Mouse (Mus musculus): ENCODE results near the gene Sbf2.
"Not testable (repeated sequence)": the region's sequence is repeated elsewhere in the genome, so short reads cannot be mapped to it uniquely, and the experiment has no call there.

The Sbf2 gene

DNA sequence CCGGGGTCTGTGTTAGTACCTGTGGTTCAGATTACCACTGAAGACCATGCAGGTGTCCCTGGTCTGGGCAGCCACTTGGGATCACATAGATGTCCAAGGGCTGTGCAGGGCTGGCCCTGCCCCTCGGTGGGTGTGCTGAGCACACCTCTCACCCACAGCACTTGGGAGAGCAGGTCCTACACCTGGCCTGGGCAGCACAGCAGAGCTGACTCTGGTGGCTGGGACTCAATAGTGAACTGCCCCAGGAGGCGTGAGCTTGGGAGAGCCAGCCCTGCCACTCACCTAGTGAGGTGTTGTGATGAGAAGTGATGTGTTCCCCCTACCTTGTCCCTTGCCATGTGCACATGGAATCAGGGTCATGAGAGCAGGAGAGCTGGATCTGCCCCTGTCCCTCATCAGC, 31.0 kb downstream of the Sbf2 start:
- no peak for DNase-seq (ENCODE audit: low spot score in 2 of 2)

DNA sequence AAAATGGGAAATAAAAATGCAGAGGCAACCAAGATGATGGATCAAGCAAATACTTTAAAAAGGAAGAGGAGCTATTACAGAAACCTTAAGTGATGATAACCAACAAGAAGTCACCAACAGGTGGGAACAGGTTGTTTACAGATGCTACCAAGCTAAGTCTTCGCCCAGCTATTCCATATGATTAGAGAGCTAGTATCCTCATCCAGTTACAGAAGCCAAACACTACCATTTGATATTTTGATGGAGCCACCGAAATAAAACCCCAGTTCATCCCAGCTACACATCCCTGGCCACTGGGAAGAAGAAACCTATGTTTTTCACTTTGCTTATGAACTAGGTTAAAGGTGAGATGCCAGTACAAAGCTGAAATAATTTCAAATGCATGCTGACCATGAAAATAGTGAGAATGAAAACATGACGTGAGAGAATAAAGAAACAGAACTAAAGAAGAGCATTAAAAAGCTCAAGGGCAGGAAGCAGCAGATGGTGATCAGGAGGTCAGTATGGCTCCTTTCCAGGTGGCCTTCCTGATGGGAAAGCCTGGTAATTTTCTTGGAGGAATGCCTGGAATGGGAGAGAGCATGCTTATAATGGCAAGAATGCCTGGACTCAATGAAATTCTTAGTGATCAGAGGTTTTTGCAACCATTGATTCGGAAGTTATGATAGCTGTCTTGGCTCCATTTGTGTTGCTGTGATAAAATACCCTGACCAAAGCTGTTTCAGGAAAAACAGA, 48.7 kb downstream of the Sbf2 start:
- peak; percentile 34 to 45 for DNase-seq (ENCODE audit: low spot score in 2 of 2)

DNA sequence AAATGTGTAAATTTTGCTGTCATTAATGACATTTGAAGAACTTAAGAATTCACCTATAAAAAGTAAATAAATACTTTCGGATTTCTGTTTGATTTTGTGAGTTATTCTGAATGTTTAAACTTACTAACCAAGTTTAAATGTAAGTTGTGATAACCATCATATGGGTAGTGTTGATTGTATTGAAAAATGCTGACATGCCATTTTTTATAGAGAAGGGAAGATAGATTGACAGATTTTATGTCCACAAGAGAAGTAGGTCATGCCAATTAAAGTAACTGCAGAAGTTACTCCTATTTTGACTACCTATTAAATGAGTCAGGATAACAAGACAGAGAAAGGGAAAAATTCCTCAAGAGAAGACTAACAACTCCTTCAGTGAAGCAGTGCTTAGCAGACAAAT, 53.1 kb downstream of the Sbf2 start:
- no peak for DNase-seq (ENCODE audit: low spot score in 2 of 2)

DNA sequence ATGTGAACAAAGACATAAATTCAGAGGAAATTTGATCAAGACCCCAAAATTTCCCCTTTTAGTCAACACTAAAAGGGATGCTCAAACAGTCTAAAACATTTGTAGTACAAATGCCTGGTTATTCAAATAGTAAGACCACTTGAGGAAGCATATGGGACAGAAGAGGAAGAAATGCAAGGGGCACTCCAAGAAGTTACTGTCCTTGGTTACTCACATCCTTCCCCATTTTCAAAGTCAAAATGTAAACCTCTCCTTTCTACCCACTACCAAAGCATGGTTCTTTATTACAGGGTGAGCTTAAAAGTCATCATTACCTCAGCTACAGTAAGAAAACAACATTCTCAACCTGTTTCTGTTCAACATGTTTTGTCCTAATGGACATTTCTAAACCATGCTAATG, 57.7 kb downstream of the Sbf2 start:
- no peak for DNase-seq (ENCODE audit: low spot score in 2 of 2)

GRCm38 (mm10) chr7:110556221-110556620, 58.5 kb downstream of the Sbf2 start:
- no peak for DNase-seq (ENCODE audit: low spot score in 2 of 2)

DNA sequence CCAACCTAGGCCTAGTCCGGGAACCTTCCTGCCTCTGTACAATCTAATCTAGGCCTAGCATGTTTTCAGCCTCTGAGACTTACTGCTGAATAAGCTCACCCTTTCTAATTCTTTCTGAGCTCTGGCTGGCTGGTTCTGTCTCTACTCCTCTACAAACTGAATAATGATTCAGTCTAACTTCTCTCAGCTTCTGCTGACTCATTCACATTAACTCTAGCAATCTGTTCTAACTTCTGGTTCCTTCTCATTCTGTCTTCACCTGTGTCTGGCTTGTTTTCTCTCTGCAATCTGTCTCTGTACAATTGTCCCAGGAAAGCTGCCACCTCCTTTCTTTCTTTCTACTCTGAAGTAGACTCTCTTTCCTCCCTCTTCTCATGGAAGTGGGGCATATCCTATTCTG, 59.5 kb downstream of the Sbf2 start:
- no peak for DNase-seq (ENCODE audit: low spot score in 2 of 2)

DNA sequence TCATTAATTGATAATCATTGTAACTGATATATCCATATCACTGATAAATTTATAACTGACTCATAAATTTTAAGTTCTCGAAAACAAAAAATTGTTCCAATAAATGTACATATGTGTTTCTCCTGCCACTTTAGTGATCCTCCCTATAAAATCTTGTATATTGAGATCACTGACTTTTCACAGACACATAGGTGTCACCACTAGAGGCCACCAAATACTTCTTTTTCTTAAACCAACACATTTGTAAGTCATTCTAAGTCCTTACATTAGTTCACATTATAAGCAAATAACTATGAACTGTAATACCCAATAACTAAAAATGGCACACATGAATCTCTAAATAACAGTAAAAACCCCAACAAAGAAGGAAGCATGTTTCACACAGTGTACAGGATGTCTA, 66.5 kb downstream of the Sbf2 start:
- peak in 1 of 2 experiments; percentile 31 for DNase-seq (ENCODE audit: low spot score in 2 of 2)

DNA sequence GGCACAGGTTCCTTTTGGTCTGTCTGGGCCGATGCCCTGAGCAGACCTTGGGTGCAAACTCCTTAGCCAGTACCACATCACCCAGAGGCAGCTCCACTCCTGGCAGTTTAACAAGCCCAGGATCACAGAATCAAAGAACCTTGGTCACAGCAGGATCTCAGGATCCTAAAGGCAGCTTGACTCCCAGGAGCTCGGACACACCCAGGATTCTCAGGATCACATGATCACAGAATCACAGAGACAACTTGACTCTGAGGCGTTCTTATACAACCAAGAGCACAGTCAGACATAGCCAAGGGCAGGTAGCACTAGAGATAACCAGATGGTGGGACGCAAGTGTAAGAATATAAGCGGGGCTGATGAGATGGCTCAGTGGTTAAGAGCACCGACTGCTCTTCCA, 71.4 kb downstream of the Sbf2 start:
- no peak for DNase-seq (ENCODE audit: low spot score in 2 of 2)

DNA sequence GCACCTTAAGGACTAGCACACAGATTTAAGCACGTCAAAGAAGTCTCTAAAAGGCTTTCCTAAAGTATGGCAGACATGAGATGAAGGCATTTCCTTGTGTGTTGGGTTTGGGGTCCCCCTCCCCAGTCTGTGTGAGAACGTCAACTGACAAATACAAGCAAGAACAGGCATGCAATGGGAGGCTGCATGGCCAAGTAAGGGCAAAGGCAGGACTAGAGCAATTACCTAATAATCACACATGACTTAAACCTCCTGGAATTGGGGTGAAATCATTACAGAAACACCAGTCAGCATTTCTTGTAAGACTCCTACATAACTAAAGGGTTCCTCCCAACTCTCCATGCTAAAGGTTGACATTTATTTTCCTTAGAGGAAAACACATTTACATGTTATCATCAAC, 75.5 kb downstream of the Sbf2 start:
- no peak for DNase-seq (ENCODE audit: low spot score in 2 of 2)

DNA sequence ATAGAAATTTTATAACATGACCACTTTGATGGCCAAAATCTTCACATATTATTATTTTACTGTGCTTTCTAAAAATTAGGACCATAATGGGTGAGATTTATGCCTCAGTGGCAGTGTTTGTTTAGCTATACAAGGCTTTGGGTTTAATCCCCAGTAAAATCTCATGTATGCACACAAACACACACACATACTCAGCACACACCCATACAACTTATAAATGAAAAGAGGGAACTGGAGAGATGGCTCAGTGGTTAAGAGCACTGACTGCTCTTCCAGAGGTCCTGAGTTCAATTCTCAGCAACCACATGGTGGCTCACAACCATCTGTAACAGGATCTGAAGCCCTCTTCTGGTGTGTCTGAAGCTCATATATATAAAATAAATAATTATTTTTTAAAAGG, 84.4 kb downstream of the Sbf2 start:
- DNase-seq (ENCODE audit: low spot score in 2 of 2): not testable (repeated sequence)

GRCm38 (mm10) chr7:110525090-110525775, 89.5 kb downstream of the Sbf2 start:
- DNase-seq (ENCODE audit: low spot score in 2 of 2): no peak

DNA sequence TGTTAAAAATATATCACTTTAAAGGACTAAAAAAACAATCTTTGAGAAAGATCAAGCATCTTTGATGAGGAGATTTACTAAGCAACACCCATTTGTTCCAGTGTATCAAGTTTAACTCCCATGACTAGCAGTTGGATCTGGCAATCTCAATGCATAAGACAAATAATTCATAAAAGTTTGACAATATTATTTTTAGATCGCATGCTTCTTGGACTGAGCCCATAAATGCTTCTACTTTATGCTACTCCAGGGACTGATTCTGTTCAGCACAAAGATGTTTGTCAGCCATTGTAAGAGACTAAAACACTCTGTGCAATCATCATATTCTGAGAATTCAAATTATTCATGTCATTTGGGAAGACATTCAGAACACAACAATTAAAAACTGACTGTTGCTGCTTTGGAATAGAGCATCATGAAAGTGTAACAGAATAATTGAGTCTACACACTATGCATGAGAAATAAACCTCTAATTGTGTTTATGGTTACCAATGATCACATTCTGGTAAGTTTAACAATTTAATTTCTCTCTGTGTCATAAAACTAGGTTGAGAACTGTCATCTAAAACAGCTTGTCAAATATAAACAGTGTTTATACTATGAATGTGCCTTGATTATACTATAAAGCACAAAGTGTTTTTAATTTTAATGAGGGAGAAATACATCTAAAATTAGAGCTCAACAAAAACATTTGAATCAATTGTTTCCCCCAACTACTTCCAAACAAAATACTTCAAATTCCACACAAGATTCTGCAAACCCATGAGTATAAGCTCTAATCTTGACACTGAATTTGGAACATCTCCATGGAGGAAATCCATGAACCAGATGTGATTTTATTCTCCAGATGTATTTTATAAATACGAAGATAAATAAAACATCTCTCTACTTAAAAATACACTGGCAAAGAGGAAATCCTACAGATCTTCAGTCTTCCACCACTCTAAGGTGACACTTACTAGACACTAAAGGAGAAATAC, 98.2 kb downstream of the Sbf2 start:
- DNase-seq (ENCODE audit: low spot score in 2 of 2): peak in 1 of 2 experiments; percentile 31

GRCm38 (mm10) chr7:110514131-110514530, 100.6 kb downstream of the Sbf2 start:
- no peak for DNase-seq (ENCODE audit: low spot score in 2 of 2)

- DNase-seq (ENCODE audit: low spot score in 2 of 2): no peak
Observed at GRCm38 (mm10) chr7:110498653-110499052, 116.1 kb downstream of the Sbf2 start.

GRCm38 (mm10) chr7:110491038-110491437, 123.7 kb downstream of the Sbf2 start:
- DNase-seq (ENCODE audit: low spot score in 2 of 2): no peak

DNA sequence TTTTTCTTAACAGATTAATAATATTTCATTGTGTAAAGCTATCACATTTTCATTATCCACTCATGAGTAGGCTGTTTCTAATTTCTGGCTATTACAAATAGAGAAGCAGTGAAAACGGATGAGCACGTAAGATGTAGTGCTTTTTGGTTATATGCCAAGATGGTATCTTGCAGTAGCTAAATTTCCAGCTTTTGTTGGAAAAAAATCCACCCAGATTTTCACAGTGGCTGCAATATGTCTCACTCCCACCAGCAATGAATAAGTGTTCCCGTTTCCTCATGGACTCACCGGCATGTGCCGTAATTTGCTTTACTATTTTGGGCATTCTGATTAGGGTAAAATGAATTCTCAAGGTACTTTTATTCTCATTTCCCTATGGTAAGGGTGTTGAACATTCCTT, 129.7 kb downstream of the Sbf2 start:
- no peak for DNase-seq (ENCODE audit: low spot score in 2 of 2)

DNA sequence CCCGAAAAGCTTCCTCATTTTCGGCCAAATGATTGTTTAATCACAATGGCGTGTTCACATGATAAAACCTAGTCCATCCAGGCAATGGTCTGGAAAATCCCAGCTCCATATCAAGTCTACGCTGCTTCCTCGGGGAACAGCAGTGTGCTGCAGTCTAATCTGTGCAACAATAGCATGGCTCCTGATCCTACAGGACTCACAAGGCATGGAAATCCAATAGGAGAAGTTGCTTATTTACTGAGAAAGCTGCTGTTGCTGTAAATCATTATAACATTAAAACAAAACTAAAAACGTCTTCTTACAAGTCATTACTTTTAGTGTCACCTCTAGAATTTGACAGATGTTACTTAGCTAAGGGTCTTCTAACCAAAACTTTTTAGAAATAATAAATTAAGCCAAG, 143.7 kb downstream of the Sbf2 start:
- DNase-seq (ENCODE audit: low spot score in 2 of 2): peak; percentile 13 to 21

DNA sequence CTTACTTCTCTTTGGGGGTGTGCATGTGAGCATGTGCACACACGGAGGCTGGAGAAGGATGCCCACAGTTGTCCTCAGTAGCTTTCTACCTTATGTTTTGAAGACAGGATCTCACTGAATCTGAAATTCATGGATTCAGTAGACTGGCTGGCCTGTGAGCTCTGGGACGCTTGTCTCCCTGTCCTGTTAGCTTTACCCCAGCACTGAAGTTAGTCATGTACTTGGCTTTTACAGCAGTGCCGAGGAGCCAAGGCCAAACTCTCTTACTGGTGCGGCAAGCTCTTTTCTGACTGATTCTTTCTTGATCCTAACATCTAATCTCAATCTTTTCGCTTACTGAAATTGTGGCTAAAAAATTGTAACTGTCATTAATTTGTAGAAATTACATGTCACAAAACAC, 151.3 kb downstream of the Sbf2 start:
- DNase-seq (ENCODE audit: low spot score in 2 of 2): no peak

DNA sequence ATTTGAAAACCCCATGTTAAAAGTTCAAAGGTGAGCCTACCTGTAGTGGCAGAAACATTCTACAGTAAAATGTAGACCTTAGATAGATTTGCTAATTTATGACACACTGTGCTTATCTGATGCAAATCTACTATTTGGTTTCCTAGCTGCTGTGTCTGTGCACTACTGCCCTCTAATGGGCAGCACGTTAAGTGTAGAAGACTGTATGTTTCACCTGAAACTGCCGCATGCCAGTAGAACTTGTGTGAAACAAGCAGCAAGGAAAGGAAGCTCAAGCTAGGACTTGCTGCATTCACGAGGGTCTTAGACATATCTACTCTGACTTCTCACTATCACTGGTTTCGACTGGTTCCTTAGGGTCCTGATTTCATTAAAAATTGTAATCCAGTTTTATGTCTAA, 182.4 kb downstream of the Sbf2 start:
- peak in 1 of 2 experiments; percentile 34 for DNase-seq (ENCODE audit: low spot score in 2 of 2)

- DNase-seq (ENCODE audit: low spot score in 2 of 2): no peak
Observed at GRCm38 (mm10) chr7:110416318-110416717, 198.4 kb downstream of the Sbf2 start.

- no peak for DNase-seq (ENCODE audit: low spot score in 2 of 2)
Observed at GRCm38 (mm10) chr7:110414276-110414675, 200.4 kb downstream of the Sbf2 start.

- DNase-seq (ENCODE audit: low spot score in 2 of 2): no peak
Observed at GRCm38 (mm10) chr7:110402092-110402491, 212.6 kb downstream of the Sbf2 start.

Data from heart, adult 9 months (tissue).